Mouse (Mus musculus): ENCODE data around the gene Moap1. TPM values are rescaled to one million over a fixed set of nuclear protein-coding genes. Genes with fewer than 3 reads are reported as not detected.

The Moap1 gene
- polyA plus RNA-seq, 1 experiment from 2014 or later = 27.4 TPM

- no peak overlapping the region for H3K9ac ChIP-seq
- no peaks in the 10 kb centered on the region for H3K9me3 ChIP-seq
These were observed 4.4 kb downstream of the Moap1 start for GRCm38 (mm10) chr12:102739096-102739495.

GRCm38 (mm10) chr12:102733381-102733780 is 10.1 kb downstream of the Moap1 start:
- no peak overlapping the region for H3K27ac ChIP-seq
- H3K27me3 ChIP-seq = no peaks in the 10 kb centered on the region
- 7% methylated on average over 5 of the region's 5 CpGs for WGBS
- no peak for ATAC-seq (ENCODE audit: borderline replicate concordance, extremely low read depth, low FRiP score, low TSS enrichment)
- H3K9ac ChIP-seq = no peak overlapping the region
- H3K36me3 ChIP-seq = no peaks in the 10 kb centered on the region
- no peaks in the 10 kb centered on the region for H3K9me3 ChIP-seq
- H3K4me3 ChIP-seq = no peak overlapping the region
- H3K4me2 ChIP-seq = no peak overlapping the region
- peaks cover 15% of the 10 kb centered on the region; the same call in 1 of the 2 replicates for H3K4me1 ChIP-seq

More at GRCm38 (mm10) chr12:102739096-102739495, 4.4 kb downstream of the Moap1 start:
- H3K4me3 ChIP-seq = no peak overlapping the region
- ATAC-seq (ENCODE audit: borderline replicate concordance, extremely low read depth, low FRiP score, low TSS enrichment) = no peak
- no peaks in the 10 kb centered on the region for H3K36me3 ChIP-seq
- peaks cover 11% of the 10 kb centered on the region for H3K4me1 ChIP-seq
- H3K4me2 ChIP-seq = no peak overlapping the region
- no peaks in the 10 kb centered on the region for H3K27me3 ChIP-seq
- no peak overlapping the region for H3K27ac ChIP-seq
- WGBS = 69% methylated on average over 5 of the region's 5 CpGs

GRCm38 (mm10) chr12:102730798-102731619 is 12.5 kb downstream of the Moap1 start:
- no peak overlapping the region for H3K9ac ChIP-seq
- H3K4me1 ChIP-seq = peaks cover 15% of the 10 kb centered on the region; the same call in 1 of the 2 replicates
- H3K4me2 ChIP-seq = peak overlapping the region; percentile 49
- H3K27me3 ChIP-seq = no peaks in the 10 kb centered on the region
- 33% methylated on average over 16 of the region's 16 CpGs for WGBS
- H3K27ac ChIP-seq = 0 out of 2 replicates have a peak overlapping the region, but pooled peaks have one; percentile 51
- no peaks in the 10 kb centered on the region for H3K36me3 ChIP-seq
- H3K9me3 ChIP-seq = no peaks in the 10 kb centered on the region
- peak; percentile 1; the same call in 1 of the 2 replicates for ATAC-seq (ENCODE audit: borderline replicate concordance, extremely low read depth, low FRiP score, low TSS enrichment)
- H3K4me3 ChIP-seq = peak overlapping the region; percentile 22; the same call in 1 of the 2 replicates

- H3K4me2 ChIP-seq = peak overlapping the region; percentile 49
- 31% methylated on average over 26 of the region's 26 CpGs for WGBS
- H3K27ac ChIP-seq = 0 out of 2 replicates have a peak overlapping the region, but pooled peaks have one; percentile 51
- no peaks in the 10 kb centered on the region for H3K9me3 ChIP-seq
- no peaks in the 10 kb centered on the region for H3K27me3 ChIP-seq
- ATAC-seq (ENCODE audit: borderline replicate concordance, extremely low read depth, low FRiP score, low TSS enrichment) = peak; percentile 94
- peak overlapping the region; percentile 22 for H3K4me3 ChIP-seq
- peaks cover 15% of the 10 kb centered on the region; the same call in 1 of the 2 replicates for H3K4me1 ChIP-seq
- no peaks in the 10 kb centered on the region for H3K36me3 ChIP-seq
- H3K9ac ChIP-seq = no peak overlapping the region
These were observed 13.3 kb downstream of the Moap1 start for GRCm38 (mm10) chr12:102729855-102730797.

- Histone ChIP-seq H3K4me2 (no peak overlapping the region), H3K9me3 (no peaks in the 10 kb centered on the region), H3K4me1 (peaks cover 10% of the 10 kb centered on the region; the same call in 1 of the 2 replicates), H3K4me3 (no peak overlapping the region), H3K27ac (no peak overlapping the region), H3K27me3 (no peaks in the 10 kb centered on the region), H3K36me3 (no peaks in the 10 kb centered on the region), H3K9ac (no peak overlapping the region)
- no peak for ATAC-seq (ENCODE audit: borderline replicate concordance, extremely low read depth, low FRiP score, low TSS enrichment)
- WGBS = 57% methylated on average over 7 of the region's 7 CpGs
These were observed 17.7 kb downstream of the Moap1 start for GRCm38 (mm10) chr12:102725761-102726175.

- Histone ChIP-seq H3K4me1 (peaks cover 4% of the 10 kb centered on the region; the same call in 1 of the 2 replicates), H3K36me3 (no peaks in the 10 kb centered on the region), H3K4me2 (no peak overlapping the region), H3K9ac (no peak overlapping the region), H3K27ac (no peak overlapping the region), H3K4me3 (no peak overlapping the region), H3K9me3 (no peaks in the 10 kb centered on the region), H3K27me3 (no peaks in the 10 kb centered on the region)
- ATAC-seq (ENCODE audit: borderline replicate concordance, extremely low read depth, low FRiP score, low TSS enrichment) = no peak
- 87% methylated on average over 6 of the region's 6 CpGs for WGBS
These were observed 18.3 kb downstream of the Moap1 start for GRCm38 (mm10) chr12:102725146-102725545.

GRCm38 (mm10) chr12:102723861-102724260 is 19.6 kb downstream of the Moap1 start:
- Histone ChIP-seq H3K9ac (no peak overlapping the region), H3K36me3 (no peaks in the 10 kb centered on the region), H3K9me3 (no peaks in the 10 kb centered on the region), H3K4me3 (no peak overlapping the region), H3K27ac (no peak overlapping the region), H3K4me2 (no peak overlapping the region), H3K27me3 (no peaks in the 10 kb centered on the region), H3K4me1 (no peaks in the 10 kb centered on the region)
- ATAC-seq (ENCODE audit: borderline replicate concordance, extremely low read depth, low FRiP score, low TSS enrichment) = no peak
- WGBS = 62% methylated on average over 6 of the region's 6 CpGs

GRCm38 (mm10) chr12:102722966-102723365 is 20.5 kb downstream of the Moap1 start:
- Histone ChIP-seq H3K9me3 (no peaks in the 10 kb centered on the region), H3K4me3 (no peak overlapping the region), H3K36me3 (no peaks in the 10 kb centered on the region), H3K4me1 (no peaks in the 10 kb centered on the region), H3K27me3 (no peaks in the 10 kb centered on the region), H3K9ac (no peak overlapping the region), H3K27ac (no peak overlapping the region), H3K4me2 (no peak overlapping the region)
- whole genome bisulfite sequencing = 56% methylated on average over 8 of the region's 8 CpGs
- ATAC-seq (ENCODE audit: borderline replicate concordance, extremely low read depth, low FRiP score, low TSS enrichment) = no peak

GRCm38 (mm10) chr12:102722451-102722850 is 21.0 kb downstream of the Moap1 start:
- Histone ChIP-seq H3K27ac (no peak overlapping the region), H3K36me3 (no peaks in the 10 kb centered on the region), H3K9me3 (no peaks in the 10 kb centered on the region), H3K4me3 (no peak overlapping the region), H3K27me3 (no peaks in the 10 kb centered on the region), H3K9ac (no peak overlapping the region), H3K4me1 (no peaks in the 10 kb centered on the region), H3K4me2 (no peak overlapping the region)
- WGBS = 48% methylated on average over 11 of the region's 11 CpGs
- ATAC-seq (ENCODE audit: borderline replicate concordance, extremely low read depth, low FRiP score, low TSS enrichment) = no peak

- no peaks in the 10 kb centered on the region for H3K36me3 ChIP-seq
- no peaks in the 10 kb centered on the region for H3K4me1 ChIP-seq
- H3K27ac ChIP-seq = no peak overlapping the region
- no peak for ATAC-seq (ENCODE audit: borderline replicate concordance, extremely low read depth, low FRiP score, low TSS enrichment)
- H3K4me3 ChIP-seq = no peak overlapping the region
- H3K9ac ChIP-seq = no peak overlapping the region
- WGBS = 19% methylated on average over 13 of the region's 13 CpGs
- no peak overlapping the region for H3K4me2 ChIP-seq
- no peaks in the 10 kb centered on the region for H3K27me3 ChIP-seq
- H3K9me3 ChIP-seq = no peaks in the 10 kb centered on the region
These were observed 23.7 kb downstream of the Moap1 start for GRCm38 (mm10) chr12:102719552-102720315.

Measured in lung, embryonic 15.5 days (tissue).